Mouse (Mus musculus) adrenal gland, adult 10 weeks (tissue): Measurements from ENCODE around the gene Rps12. TPM values are rescaled to one million over a fixed set of nuclear protein-coding genes. Genes with fewer than 3 reads are reported as not detected.

ENCODE experiments used
- polyA plus RNA-seq: library from polyadenylated mRNA; stranded (reverse); fragments of 350-450 nt; fragmentation: Illumina TruSeq; extraction: RNeasy Lipid Tissue Mini Kit (QIAGEN cat#74804); gene quantifications from one replicate; pipeline ENCODE4 v1.2.3, GENCODE M21; 2014; ENCODE audit warnings: low read depth, low replicate concordance

The Rps12 gene
- 250 TPM for polyA plus RNA-seq

DNA sequence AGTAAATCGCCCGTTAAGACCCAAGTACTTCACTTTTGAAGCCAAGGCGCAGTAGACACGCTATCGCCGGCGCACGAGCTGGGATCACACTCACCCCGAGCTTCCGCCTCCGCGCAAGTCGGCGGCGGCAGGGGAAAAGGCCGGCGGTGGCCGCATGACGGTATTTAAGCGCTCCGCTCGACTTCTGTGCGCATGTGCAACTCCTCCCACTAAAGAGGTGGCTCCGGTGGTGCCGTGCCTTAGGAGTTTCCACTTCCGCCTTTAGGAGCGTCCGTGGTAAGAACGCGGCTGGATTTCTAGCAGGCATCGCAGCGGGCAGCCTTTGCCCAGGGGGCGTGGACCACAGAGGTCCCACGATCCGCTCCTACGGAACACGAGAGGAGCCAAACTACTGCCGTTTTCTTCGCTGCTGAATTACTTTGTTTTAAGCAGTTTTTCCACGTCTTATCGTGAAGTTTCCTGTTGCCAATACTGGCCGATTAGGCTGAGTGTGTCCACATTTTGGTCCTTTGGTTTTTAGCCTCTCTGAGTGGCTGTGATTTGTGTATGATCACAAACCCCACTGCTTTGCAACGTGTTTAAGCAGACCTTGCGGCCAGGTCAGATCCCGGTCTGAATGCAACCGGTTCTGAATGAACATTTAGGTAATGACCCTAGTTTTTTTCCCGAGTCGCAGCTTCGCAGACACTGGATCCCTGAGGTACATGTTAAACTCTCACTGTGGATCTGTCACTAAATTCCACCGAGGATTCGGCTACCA, at the start of gene Rps12:
Rps12 (minus strand) TSS at position 214 of the 760 bp plus-strand sequence.

DNA sequence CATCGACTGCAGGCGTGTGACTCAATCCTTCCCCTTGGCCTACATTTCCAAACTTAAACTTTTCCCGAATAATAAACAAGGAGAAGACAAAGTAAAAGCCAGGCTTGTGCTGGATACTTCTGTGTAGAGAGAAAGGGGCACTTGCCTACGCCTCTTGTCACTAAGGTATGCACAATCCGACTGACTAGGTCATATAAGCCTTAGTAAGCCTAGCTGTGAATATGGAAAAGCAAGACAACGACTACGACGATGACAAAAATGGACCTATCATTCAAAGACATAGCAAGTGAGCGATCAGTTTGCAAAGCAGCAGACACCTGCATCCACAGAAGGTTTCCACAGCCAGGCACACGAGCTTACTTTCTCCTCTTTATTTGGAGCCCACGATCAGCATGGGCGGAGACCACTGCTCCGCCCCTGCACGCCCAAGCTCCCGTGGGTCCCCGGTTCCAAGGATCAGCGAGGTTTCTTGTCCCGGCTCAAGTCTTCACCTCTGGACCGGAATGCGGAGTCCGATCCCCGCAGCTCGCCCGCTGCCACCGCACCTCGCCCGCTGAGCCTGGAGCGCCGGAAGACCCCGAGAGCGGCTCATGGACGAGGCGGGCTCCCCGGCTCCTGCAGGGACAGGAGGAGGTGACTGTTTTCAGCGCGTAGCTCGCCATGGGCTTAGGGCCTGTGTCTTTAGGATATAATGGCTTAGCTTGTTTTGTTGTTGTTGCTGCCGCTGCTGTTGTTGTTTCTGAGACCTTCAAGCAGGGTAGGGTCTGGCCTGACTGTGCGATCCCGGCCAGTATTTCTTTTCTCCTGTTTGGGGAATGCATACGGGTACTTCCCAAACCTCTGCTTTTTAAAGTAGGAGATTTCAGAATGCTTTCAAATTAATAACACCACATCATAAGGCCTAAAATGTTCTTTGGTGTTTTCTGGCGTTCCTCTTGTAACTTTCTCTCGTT, 9.8 kb upstream of the Rps12 start, which contains the start of gene Slc18b1:
Slc18b1 (plus strand) TSS at position 436 of the 953 bp plus-strand sequence.

Other genes starting within 250 kb of the Rps12 start
- gene Slc18b1, start 9.7 kb upstream of the Rps12 start, polyA plus RNA-seq = 34.5 TPM
- gene Vnn3, start 64.2 kb upstream of the Rps12 start, polyA plus RNA-seq = 56.3 TPM
- gene Vnn1, start 107.4 kb upstream of the Rps12 start, polyA plus RNA-seq = 50.1 TPM
- not detected for gene Taar1, start 133.1 kb upstream of the Rps12 start, polyA plus RNA-seq
- not detected for gene Taar2, start 151.3 kb upstream of the Rps12 start, polyA plus RNA-seq
- gene Taar3, start 162.3 kb upstream of the Rps12 start, polyA plus RNA-seq = not detected
- not detected for gene Taar4, start 173.2 kb upstream of the Rps12 start, polyA plus RNA-seq
- not detected for gene Taar5, start 183.4 kb upstream of the Rps12 start, polyA plus RNA-seq
- not detected for gene Taar6, start 198.4 kb upstream of the Rps12 start, polyA plus RNA-seq
- gene Taar7a, start 206.2 kb upstream of the Rps12 start, polyA plus RNA-seq = not detected
- gene Taar7b, start 212.7 kb upstream of the Rps12 start, polyA plus RNA-seq = not detected
- gene Taar7d, start 239.9 kb upstream of the Rps12 start, polyA plus RNA-seq = not detected